Mouse (Mus musculus): ENCODE measurements around the gene Coro7. TPM values are rescaled to one million over a fixed set of nuclear protein-coding genes. Genes with fewer than 3 reads are reported as not detected.
"Not testable (repeated sequence)": the region's sequence is repeated elsewhere in the genome, so short reads cannot be mapped to it uniquely, and the experiment has no call there.

Gene Coro7
- polyA plus RNA-seq, 1 experiment from 2014 or later, result 13.1 TPM

GRCm38 (mm10) chr16:4711173-4711572, 31.6 kb upstream of the Coro7 start:
- no peak overlapping the region for H3K4me3 ChIP-seq (replicated peaks; ENCODE audit: low read depth, low read length)
- no peak for ATAC-seq (replicated peaks; ENCODE audit: low FRiP score, low read depth)
- no peak overlapping the region for H3K4me2 ChIP-seq (ENCODE audit: low read length)
- H3K9ac ChIP-seq (ENCODE audit: low read depth, low read length), result no peak overlapping the region
- DNase-seq (ENCODE audit: low spot score), result no peak
- H3K9me3 ChIP-seq (replicated peaks; ENCODE audit: low read length), result no peaks in the 10 kb centered on the region
- peaks cover 30% of the 10 kb centered on the region for H3K36me3 ChIP-seq (ENCODE audit: insufficient read depth, low read length)
- no peaks in the 10 kb centered on the region for H3K4me1 ChIP-seq (replicated peaks; ENCODE audit: insufficient read depth, low read length)
- no peak overlapping the region for H3K27ac ChIP-seq
- WGBS, result 93% methylated on average over 4 of the region's 4 CpGs
- no peaks in the 10 kb centered on the region for H3K27me3 ChIP-seq (ENCODE audit: insufficient read depth, low read length)
- no peak for TF ChIP-seq CTCF (IDR thresholded peaks at IDR 0.05; ENCODE audit: low read depth)

GRCm38 (mm10) chr16:4705541-4705940, 26.0 kb upstream of the Coro7 start:
- no peak overlapping the region for H3K27ac ChIP-seq
- H3K27me3 ChIP-seq (ENCODE audit: insufficient read depth, low read length), result no peaks in the 10 kb centered on the region
- no peaks in the 10 kb centered on the region for H3K9me3 ChIP-seq (replicated peaks; ENCODE audit: low read length)
- DNase-seq (ENCODE audit: low spot score), result no peak
- no peak overlapping the region for H3K4me3 ChIP-seq (replicated peaks; ENCODE audit: low read depth, low read length)
- no peak for ATAC-seq (replicated peaks; ENCODE audit: low FRiP score, low read depth)
- H3K4me2 ChIP-seq (ENCODE audit: low read length), result no peak overlapping the region
- TF ChIP-seq CTCF (IDR thresholded peaks at IDR 0.05; ENCODE audit: low read depth), result no peak
- H3K36me3 ChIP-seq (ENCODE audit: insufficient read depth, low read length), result peaks cover 64% of the 10 kb centered on the region
- H3K9ac ChIP-seq (ENCODE audit: low read depth, low read length), result no peak overlapping the region
- no peaks in the 10 kb centered on the region for H3K4me1 ChIP-seq (replicated peaks; ENCODE audit: insufficient read depth, low read length)
- WGBS, result 59% methylated on average over 4 of the region's 4 CpGs

- peaks cover 61% of the 10 kb centered on the region for H3K36me3 ChIP-seq (ENCODE audit: insufficient read depth, low read length)
- no peaks in the 10 kb centered on the region for H3K4me1 ChIP-seq (replicated peaks; ENCODE audit: insufficient read depth, low read length)
- DNase-seq (ENCODE audit: low spot score) (no peak), ATAC-seq (replicated peaks; ENCODE audit: low FRiP score, low read depth) (no peak)
- H3K27me3 ChIP-seq (ENCODE audit: insufficient read depth, low read length), result no peaks in the 10 kb centered on the region
- no peak for TF ChIP-seq CTCF (IDR thresholded peaks at IDR 0.05; ENCODE audit: low read depth)
- H3K4me2 ChIP-seq (ENCODE audit: low read length), result no peak overlapping the region
- H3K9me3 ChIP-seq (replicated peaks; ENCODE audit: low read length), result no peaks in the 10 kb centered on the region
- H3K9ac ChIP-seq (ENCODE audit: low read depth, low read length), result no peak overlapping the region
- H3K4me3 ChIP-seq (replicated peaks; ENCODE audit: low read depth, low read length), result no peak overlapping the region
- WGBS, result 37% methylated on average over 1 of the region's 1 CpGs
- no peak overlapping the region for H3K27ac ChIP-seq
Observed at GRCm38 (mm10) chr16:4702646-4703045, 23.1 kb upstream of the Coro7 start.

- TF ChIP-seq CTCF (IDR thresholded peaks at IDR 0.05; ENCODE audit: low read depth), result no peak
- DNase-seq (ENCODE audit: low spot score) (no peak), ATAC-seq (replicated peaks; ENCODE audit: low FRiP score, low read depth) (no peak)
- Histone ChIP-seq H3K4me1 (replicated peaks; ENCODE audit: insufficient read depth, low read length) (no peaks in the 10 kb centered on the region), H3K4me2 (ENCODE audit: low read length) (no peak overlapping the region), H3K4me3 (replicated peaks; ENCODE audit: low read depth, low read length) (no peak overlapping the region), H3K9me3 (replicated peaks; ENCODE audit: low read length) (no peaks in the 10 kb centered on the region), H3K27me3 (ENCODE audit: insufficient read depth, low read length) (no peaks in the 10 kb centered on the region), H3K36me3 (ENCODE audit: insufficient read depth, low read length) (peaks cover 64% of the 10 kb centered on the region), H3K9ac (ENCODE audit: low read depth, low read length) (no peak overlapping the region), H3K27ac (no peak overlapping the region)
- WGBS, result 92% methylated on average over 3 of the region's 3 CpGs
Observed at GRCm38 (mm10) chr16:4701211-4701610, 21.6 kb upstream of the Coro7 start.

- not testable (repeated sequence) for H3K27ac ChIP-seq; H3K4me1 ChIP-seq (replicated peaks; ENCODE audit: insufficient read depth, low read length); H3K9ac ChIP-seq (ENCODE audit: low read depth, low read length); H3K9me3 ChIP-seq (replicated peaks; ENCODE audit: low read length); H3K4me2 ChIP-seq (ENCODE audit: low read length); H3K27me3 ChIP-seq (ENCODE audit: insufficient read depth, low read length); DNase-seq (ENCODE audit: low spot score); H3K4me3 ChIP-seq (replicated peaks; ENCODE audit: low read depth, low read length); ATAC-seq (replicated peaks; ENCODE audit: low FRiP score, low read depth)
- 98% methylated on average over 4 of the region's 4 CpGs for WGBS
- TF ChIP-seq CTCF (IDR thresholded peaks at IDR 0.05; ENCODE audit: low read depth), result peak; percentile 36; the same call in 1 of the 2 replicates
- H3K36me3 ChIP-seq (ENCODE audit: insufficient read depth, low read length), result peaks cover 32% of the 10 kb centered on the region
Observed at GRCm38 (mm10) chr16:4689371-4689770, 9.8 kb upstream of the Coro7 start.

- Histone ChIP-seq H3K4me1 (replicated peaks; ENCODE audit: insufficient read depth, low read length) (0 out of 2 replicates have a peak, but pooled peaks cover 4% of the 10 kb centered on the region), H3K4me3 (replicated peaks; ENCODE audit: low read depth, low read length) (peak overlapping the region; percentile 85), H3K27ac (peak overlapping the region; percentile 82), H3K4me2 (ENCODE audit: low read length) (peak overlapping the region; percentile 72), H3K9ac (ENCODE audit: low read depth, low read length) (peak overlapping the region; percentile 84), H3K27me3 (ENCODE audit: insufficient read depth, low read length) (no peaks in the 10 kb centered on the region), H3K36me3 (ENCODE audit: insufficient read depth, low read length) (no peaks in the 10 kb centered on the region; the same call in 1 of the 2 replicates), H3K9me3 (replicated peaks; ENCODE audit: low read length) (no peaks in the 10 kb centered on the region)
- 0% methylated on average over 9 of the region's 9 CpGs for WGBS
- no peak for TF ChIP-seq CTCF (IDR thresholded peaks at IDR 0.05; ENCODE audit: low read depth)
- ATAC-seq (replicated peaks; ENCODE audit: low FRiP score, low read depth) (no peak), DNase-seq (ENCODE audit: low spot score) (no peak)
Observed at GRCm38 (mm10) chr16:4684457-4684791, 4.8 kb upstream of the Coro7 start.

Data from kidney, postnatal 0 days (tissue).